Mouse (Mus musculus): ENCODE data around the gene Rgs3.
A peak's percentile ranks its signal among the peaks of the same experiment; 100 is the strongest.

The Rgs3 gene

DNA sequence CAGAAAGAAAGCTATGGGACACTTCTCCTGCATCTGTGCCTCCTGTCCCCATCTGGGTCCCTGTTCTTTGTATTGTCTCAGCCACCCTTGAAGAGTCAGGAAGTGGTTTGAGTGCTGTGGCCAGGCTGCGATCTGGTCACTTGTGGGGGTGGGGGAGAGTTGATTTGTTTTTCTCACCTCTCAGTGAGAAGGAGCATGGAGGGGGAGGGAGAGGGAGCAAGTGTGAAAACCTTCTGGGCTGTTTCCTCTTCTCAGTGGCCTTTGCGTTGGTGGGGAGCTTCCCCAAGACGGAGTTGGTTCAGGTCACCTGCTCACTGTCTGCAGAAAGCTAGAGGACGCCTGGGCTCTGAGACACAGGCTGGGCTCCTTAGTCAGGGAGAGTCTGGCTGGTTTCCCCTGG, 70.3 kb downstream of the Rgs3 start:
- peak; percentile 20 to 35 for DNase-seq

DNA sequence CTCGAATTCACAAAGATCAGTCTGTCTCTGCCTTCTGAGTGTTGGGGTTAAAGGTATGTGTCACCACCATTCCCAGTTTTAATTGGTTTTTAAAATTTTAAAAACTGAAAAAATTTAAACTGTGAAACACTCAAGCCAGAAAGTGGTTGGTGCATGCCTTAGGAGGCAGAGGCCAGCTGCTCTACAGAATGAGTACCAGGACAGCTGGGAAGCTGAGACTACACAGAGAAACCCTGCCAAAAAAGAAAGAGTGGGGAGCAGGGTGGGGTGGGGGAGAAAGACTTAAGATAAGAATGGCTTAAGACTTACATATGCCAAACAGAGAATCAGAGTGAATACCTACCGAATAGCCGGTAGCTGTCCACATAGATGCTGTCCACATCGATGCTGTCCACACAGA, 73.6 kb downstream of the Rgs3 start:
- no peak for DNase-seq

DNA sequence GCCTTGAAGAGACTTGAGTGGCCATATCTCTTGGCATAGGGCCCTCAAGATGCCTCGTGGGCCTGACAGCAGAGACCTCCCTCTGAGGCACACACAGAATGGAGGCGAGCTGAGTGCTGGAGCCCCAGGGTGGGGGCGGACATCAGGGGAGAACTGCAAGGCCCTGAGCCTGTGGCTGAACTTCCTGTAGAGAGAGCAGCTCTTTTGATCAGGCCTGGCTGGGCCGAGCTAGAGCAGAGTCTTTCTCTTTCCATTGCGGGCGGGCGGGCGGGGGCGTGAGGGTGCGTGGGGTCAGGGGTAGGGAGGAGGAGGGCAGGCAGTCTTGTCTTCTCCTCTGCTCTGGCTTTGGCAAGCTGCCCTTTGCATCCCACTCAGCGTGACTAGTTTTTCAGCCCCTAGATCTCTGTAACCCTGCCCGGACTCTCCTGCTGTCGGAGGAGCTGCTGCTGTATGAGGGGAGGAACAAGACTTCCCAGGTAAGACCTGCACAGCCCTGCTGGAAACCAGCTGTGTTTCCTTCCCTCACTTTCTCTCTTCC, 74.5 kb downstream of the Rgs3 start:
- DNase-seq: peak; percentile 53 to 74

DNA sequence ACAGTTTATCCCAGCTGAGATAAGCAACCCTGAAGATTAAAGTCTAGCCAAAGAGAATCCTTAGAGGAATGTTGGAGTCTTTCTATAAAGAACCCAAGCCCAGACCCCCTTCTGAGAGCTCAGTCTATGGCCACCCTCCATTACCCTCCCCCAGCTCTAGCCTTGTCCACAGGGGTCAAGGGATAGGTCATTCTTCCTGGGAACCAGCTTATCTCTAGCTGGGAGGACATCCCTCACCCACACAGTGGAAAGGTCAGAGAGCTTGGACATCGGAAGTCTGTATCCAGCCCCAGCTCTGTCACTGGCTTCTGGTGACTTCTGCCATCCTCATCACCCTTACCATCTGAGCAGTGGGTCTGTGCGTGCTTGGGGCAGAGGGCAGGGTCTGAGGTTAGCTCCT, 75.2 kb downstream of the Rgs3 start:
- DNase-seq: no peak

DNA sequence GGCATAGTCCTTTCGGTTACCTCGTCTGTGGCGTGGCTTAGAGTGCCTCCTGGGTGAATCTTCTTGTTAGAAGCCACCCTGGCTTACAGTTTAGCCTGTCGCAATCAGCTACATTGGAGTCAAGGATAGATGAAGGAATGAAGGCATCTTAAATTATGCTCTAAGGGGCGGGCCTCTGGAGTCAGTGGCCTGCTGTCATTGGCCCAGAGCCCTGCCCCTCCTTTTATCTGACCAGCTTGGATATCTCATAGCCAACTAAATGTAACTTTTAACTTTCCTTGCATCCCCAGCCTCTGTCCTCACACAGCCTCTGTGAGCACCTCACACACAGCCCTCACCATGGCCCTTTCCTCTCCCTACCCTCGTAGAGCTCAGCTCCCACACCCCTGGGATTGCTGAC, 76.4 kb downstream of the Rgs3 start:
- DNase-seq: peak; percentile 32 to 65

DNA sequence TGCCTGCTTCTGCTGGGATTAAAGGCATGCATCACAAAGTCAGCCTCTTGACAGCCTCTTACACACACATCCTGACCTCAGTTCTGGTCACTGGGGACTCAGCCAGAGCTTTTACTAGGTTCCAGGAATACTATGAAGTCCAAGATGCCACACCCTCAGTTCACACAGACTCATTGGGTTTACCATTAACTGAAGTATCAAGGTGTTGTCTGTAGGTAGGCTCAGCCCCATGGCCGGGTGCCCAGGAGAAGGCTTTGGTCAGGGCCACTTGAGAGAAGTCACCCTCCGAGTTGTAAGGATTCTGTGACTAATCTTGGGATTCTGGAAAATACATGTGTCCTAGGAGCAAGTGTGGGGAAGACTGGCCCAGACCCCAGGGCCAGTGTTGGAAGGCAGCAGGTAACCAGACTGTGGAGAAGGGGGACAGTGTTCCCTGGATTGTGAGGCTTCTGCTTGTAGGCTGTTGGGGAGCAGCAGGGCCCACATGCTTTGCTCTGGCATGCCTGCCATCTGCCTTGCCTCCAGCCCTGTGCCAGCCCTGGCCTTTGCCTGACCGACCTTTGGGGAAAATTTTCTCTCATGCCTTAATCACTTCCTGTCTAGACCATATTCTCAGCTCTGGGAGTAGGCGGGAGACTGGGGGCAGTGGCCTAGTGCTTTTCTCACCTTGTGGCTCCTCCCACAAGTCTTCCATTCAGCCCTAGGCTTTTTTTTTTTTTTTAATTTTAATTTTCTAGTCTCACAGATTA, 78.4 kb downstream of the Rgs3 start:
- DNase-seq: no peak

DNA sequence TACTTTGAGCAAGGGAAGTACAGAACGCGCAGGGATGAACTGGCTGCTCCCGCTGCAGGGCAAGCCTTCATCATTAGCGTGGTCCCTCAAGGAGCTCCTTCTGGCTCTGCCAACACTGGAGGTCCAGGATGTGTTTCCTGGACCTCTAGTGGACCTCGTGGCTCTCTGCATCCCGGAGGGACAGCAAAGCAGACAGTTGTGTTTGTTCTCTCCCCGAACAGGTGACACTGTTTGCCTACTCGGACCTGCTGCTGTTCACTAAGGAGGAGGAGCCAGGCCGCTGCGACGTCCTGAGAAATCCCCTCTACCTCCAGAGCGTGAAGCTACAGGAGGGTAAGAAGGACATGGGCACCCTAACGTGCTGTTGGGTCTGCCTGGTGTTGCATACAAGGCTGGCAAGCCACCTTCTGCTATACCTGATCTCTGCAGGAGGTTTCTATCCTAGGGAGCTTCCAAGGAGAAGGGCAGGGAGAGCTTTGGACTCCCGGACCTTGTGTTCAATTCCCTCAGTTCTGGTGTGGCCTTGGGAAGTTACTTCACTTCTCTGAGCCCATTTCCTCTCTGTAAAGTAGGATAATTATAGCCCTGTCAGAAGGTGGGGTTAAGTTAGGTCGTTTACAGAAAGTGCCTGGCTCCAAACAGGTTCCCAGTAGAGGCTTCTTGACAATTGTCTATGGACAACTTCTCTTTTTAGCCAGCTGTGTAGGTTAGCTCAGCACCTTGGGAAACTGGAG, 81.0 kb downstream of the Rgs3 start:
- DNase-seq: no peak

DNA sequence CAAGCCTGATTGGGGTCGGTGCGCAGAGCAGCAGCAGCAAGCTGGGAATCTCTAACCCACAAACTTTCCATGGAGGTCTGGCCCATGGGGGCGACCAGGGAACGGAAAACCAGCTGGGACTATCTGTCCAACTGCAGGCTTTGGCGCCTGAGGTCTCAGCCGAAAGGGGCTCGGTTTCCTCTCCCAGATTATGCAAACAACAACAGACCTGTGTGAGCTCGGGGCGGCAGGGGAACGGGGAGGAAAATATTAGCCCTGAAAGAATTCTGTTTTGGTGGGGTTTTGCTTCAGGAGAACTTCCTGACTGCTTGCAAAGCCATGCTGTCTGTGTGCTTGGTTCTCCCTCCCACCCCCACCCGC, 81.6 kb downstream of the Rgs3 start:
- DNase-seq: no peak

DNA sequence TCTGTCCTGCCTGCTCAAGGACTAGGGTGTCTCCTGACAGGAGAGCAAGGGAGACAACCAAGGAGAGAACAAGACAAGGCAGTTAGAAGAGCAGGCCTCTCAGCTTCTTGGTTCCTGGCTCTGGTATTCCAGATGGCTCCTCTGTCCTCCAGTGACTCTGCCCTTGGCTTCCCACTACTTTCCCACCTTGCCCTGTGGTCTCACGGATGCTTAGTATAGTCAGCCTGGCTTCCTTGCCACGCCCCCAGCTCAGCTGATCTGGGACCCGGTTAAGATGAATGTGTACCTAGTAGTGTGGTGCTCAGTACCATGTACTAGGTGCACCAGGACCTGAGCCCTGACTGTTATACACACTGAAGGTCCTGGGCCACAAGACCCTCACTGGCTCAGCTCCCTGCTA, 82.0 kb downstream of the Rgs3 start:
- DNase-seq: no peak

DNA sequence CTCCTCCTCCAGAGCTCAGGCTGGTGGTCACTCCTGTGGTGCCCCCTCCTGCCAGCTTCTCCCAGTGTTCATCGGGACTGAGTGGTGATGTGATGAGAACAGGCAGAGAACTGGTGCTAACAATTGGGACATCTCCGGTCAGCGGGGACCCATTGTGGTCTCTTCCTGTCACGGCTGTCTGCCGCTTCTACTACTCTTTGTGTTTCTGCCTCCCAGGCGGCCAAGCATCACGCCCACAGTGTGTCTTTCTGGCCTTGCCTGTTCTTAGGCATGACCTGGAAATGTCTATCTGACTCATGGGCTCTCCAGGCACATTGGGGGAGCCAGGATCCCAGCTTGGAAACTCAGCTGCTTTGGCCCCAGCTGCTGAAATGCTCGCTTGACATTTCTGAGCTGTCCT, 83.8 kb downstream of the Rgs3 start:
- DNase-seq: peak in 1 of 2 experiments; percentile 47

DNA sequence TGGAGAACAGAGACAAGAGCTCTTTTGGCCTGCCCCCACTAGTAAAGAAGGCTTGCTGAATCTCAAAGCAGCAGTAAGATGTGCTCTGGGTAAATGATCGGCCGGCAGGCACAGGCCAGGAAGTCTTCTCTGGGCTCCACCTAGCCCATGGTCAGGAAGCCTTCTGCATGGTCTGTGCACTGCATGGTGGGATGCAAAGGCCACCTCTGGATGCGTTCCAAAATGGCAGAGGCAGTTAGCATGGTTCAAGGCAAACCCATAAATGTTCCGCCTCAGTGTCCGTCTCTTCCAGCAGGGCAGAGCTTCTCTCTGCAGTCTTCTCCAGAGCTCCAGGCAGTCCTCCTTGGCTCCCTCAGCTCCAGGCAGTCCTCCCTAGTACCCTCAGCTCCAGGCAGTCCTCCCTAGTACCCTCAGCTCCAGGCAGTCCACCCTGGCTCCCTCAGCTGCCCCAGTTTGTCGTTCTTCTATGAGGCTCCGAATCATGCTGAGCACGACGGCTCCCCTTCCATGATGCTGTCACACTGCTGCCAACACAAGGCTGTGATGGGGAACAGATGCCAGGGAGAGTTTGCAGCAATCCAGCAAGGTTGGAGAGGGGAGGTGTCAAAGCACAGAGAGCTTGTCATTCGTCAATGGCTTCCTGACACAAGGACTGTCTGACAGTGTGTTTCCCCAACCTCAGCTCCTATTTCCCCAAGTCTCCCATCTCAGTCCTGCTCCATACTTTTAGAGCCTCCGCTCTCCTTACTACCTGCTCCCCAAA, 84.6 kb downstream of the Rgs3 start:
- peak in 1 of 2 experiments; percentile 38 for DNase-seq

DNA sequence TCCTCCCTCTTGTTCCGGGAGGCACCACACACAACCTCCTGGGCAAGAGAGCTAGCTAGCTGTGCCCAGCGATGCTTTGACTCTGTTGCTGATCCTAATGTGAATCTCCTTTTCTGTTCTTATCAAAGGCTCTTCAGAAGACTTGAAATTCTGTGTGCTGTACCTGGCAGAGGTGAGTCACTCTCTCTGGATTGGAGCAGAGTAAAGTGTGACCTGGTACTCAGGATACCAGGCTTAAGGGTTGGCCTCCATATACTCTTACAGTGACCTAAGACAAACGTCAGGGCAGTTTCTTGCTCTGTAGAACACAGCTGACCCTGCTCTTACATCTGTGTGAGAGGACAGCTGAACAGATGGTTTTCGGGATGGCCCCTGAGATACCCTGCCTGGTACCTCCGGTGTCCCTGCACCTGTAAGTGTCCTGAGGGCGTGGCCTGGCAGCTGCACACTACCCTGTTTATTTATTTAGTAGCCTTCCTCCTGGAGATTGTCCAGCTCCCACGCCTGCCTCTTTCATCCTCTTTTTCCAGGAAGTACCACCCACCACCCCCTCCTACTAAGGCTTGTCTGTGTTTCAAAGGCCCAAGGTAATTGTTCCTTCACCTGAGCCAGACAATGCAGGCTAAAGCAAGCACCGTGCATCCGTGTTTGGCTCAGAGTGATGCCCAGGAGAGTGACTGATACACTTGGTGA, 87.1 kb downstream of the Rgs3 start:
- no peak for DNase-seq

DNA sequence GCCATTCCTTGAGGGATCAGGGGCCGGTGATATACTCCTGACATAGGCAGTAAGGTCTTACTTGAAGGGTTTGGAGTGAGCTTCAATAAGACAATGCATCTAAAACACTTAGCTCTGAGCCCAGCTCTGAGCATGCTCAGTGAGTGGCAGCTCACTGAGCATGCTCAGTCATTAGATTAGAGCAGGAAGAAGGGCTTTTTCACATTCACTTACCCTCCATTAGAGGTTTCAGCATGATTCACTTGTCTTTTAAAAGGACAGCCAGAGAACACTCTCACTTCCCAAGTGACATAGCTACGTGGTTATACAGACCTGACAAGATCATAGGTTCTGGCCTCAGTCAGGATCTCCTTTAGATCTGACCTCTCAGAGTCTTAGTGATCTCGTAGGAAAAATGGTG, 89.2 kb downstream of the Rgs3 start:
- no peak for DNase-seq

DNA sequence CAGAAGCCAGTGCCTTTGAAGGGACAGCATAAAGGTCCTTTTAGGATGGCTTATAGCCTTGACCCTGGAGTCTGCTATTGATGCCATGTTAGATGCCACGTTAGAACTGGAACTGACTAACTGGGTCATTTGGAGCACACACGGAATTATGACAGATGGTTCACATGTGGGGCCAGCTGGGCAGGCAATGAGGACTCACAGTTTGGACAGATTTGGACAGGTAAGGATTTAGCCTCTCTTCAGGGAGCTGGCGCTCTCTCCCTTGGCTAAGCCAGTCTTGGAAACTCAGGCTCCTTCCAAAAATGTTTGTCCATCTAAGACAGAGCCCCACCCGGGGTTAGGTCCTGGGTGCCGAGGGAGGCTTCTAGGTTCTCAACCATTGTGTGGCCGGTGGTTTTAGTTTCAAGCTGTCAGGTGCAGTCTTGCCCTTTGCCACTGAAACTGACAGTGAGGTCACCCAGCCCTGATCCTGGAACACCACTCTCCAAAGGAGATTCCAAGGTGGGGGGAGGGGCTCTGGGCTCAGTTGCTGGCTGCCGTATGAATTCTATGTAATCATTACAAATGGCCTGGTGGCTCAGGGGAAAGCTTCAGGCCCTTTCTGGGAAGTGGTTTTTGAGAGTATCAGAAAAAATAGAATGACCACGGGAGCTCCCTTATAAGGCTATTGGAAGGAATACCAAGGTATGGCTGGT, 90.0 kb downstream of the Rgs3 start:
- DNase-seq: no peak

DNA sequence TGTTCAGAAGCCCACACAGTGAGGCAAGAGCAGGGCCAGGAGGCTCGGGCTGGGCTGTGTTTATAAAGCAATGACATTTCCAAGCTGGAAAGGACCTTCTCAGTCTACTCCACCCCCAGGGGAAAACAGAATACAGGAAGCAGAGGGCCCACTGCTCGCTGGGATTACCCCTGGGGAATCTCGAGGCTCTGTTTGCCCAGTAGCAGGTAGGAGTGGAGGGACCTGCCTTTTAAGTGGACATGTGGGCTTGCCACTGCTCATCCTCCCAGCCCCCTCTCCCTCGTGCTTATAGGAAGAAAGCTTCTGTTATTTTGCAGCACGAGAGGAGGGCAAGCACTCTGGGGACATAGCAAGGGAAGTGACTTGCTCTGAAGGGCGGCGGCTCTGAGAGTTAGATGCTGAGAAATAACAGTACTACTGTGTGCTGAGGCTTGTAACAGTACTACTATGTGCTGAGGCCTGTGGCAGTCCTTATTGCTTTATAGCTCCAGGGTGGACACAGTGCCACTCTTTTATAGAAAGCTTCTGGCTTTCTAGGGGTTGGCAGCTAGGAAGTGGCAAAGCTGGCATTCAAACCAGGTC, 91.6 kb downstream of the Rgs3 start:
- no peak for DNase-seq

DNA sequence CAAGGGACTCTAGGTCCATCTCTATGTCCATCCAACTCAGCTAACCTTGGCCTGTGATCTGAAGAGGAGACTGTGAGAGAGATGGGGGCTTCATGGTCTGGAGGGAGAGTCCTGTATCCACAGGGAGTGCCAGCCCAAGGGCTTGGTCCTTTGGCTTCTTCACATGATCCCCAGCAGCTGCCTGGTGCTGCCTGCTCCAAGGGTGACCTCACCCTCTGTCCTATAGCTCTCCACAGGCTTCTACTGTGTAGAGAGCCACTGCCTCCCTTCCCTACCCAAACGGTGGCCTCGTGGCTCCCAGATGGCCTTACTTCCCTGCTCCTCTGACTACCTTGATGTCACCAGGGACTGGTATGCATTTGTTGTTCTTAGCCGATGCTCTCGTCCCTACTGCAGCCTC, 92.6 kb downstream of the Rgs3 start:
- no peak for DNase-seq

DNA sequence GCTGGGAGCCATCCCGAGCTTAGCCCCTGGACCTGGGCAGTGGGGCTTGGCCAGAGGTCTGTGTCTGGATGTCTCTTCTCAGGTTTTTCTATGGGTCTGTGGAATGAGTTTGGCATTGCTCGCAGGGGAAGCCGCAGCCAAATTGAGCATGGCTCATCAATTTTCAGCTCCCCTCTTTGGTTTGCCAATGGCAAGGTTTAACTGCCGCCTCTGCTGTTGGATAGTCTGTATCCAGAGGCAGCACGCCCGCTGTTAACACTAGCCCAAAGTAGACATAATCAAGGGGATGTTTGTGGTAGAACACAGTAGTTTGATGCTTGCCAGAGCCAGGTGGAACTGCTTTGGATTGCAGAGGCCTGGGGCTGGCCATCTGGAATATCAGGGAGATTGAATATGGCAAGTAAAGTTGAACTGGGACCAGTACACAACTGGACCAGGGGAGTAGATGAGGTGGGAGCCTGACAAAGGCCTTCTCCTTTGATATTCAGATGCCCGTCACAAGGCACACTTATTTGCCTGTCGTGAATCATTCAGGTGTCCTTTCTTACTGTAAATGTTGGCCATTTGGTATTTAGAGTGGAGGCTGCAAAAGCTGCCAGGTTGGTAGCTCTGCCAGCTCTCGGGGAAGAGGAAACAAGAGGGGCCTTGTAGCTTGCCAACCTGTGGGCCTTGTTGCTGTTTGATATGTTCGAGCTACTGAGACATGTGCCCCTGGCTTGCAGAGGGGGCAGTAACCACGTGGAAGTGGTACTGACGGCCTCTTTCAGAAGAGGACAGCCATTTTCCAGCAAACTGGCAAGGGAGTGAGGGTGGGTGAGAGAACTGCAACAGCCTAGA, 93.5 kb downstream of the Rgs3 start:
- DNase-seq: no peak

DNA sequence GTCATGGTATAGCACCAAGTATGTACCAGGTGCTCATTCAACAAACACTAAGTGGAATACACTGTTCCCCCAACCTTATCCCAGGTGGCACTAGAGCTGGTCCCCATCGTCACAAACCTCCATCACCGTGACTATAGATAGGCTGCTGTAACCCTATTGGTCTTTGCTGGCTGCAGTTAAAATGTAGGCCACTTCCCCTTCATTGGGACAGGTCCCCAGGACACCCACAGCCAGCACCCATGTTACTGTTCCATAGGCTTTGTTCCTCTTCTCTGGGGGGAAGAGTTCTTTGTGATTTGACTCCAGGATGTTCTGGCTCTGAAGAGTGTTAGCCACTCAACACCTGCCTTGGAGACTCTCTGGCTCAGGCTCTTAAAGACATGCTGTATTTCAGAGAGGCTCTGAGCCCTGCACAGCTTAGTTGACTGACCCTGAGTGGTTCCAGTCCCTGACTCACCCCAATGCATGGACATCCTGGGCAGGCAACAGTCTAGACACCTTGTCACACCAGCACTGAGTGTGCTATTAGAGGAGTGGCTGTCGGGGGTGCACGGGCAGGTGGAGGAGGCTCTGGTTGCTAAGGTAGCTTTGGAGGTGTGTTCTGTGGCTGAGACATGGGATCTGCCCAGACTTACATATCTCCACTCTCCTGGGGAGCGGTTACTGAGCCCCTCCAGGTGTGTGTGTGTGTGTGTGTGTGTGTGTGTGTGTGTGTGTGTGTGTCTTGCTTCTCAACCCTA, 94.4 kb downstream of the Rgs3 start:
- DNase-seq: no peak

DNA sequence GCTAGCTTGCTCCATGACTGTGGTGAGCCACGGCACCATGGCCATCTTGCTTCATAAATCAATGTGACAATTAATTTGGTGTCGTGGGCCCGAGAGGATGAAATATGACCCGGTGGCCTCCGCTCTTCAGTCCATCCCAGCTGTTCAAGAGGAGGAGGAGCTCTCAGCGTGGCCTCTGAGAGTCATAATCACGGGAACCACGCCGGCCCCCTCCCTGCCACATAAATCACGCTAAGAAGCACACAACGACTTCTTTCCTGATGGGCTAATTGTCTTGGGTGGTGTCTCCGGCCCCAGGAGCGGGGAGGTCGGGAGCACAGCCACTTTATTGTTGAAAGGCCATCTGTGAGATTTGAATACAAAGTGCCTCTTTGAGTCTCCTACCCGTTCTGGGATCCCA, 99.6 kb downstream of the Rgs3 start:
- DNase-seq: peak; percentile 82 to 88

DNA sequence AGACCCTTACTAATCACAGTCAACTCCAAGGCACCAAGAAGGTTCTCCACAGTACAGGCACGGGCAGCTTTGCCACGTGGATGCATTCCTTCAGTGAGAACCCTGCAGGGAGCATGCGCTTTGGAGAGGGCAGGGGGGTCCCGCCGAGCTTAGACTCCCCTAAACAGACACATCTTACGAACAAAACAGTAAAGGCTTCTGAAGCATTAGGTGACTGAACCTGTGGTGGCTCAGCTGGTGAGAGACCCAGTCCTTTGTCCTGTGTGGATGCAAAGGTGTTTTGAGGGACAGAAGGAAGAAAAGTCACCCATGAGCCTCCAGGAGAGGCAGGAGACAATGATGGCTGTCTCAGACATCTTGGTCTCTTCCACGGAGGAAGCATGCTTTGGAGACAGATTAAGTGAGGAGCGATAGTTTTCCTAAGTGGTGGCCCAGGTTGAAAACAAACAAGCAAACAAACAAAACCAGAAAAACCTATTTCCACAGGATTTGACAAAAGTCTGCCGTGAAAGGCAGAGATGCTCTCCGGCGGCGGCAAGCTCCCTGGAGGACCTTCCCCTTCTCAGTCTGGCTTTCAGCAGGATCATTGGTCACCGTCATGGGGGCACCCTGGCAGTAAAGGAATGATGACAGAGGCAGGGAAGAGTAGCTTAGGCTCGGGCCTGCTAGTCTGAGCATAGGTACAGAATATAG, 100.4 kb downstream of the Rgs3 start:
- peak in 1 of 2 experiments; percentile 43 for DNase-seq
